Mouse (Mus musculus) testis, adult 2 months (tissue): Measurements from ENCODE around the gene Olfr206.

Experiments used
- CTCF ChIP-seq: fragments of 200-500 bp; IDR thresholded peaks from 2 replicates; pipeline ENCODE4 v1.5.1; 2012; ENCODE audit warnings: low read depth, mild to moderate bottlenecking, inconsistent platforms, low read length, moderate library complexity; ENCODE audit not compliant: control insufficient read depth, insufficient read depth, insufficient replicate concordance
- POLR2A ChIP-seq: fragments of 200-500 bp; IDR thresholded peaks from 2 replicates; pipeline ENCODE4 v1.6.1; 2012; ENCODE audit warnings: low read depth, mild to moderate bottlenecking, inconsistent platforms, low read length, moderate library complexity; ENCODE audit not compliant: control insufficient read depth

GRCm38 (mm10) chr16:59393300-59393699 lies 44.3 kb upstream of the Olfr206 start:
- TF ChIP-seq CTCF (no peak), POLR2A (no peak)
